Mouse (Mus musculus) thymus, adult 2 months (tissue): ENCODE data around the gene Ggcx. TPM values are rescaled to one million over a fixed set of nuclear protein-coding genes. Genes with fewer than 3 reads are reported as not detected.
"Not testable (repeated sequence)": the region's sequence is repeated elsewhere in the genome, so short reads cannot be mapped to it uniquely, and the experiment has no call there.

Experiments
- DNase-seq: peaks from one replicate; pipeline ENCODE4 v3.0.0; 2021
- H3K27ac ChIP-seq: fragments of 200-500 bp; 2 replicates; pipeline ENCODE4 v1.5.1; 2012; ENCODE audit warnings: low read length, control low read depth; ENCODE audit not compliant: control insufficient read depth, insufficient read depth
- H3K27me3 ChIP-seq: fragments of 200-500 bp; 2 replicates; pipeline ENCODE4 v1.6.1; 2012; ENCODE audit warnings: mild to moderate bottlenecking, low read length, moderate library complexity, mixed read lengths; ENCODE audit not compliant: control insufficient read depth, insufficient read depth
- H3K36me3 ChIP-seq: fragments of 200-500 bp; 2 replicates; pipeline ENCODE4 v1.6.1; 2012; ENCODE audit warnings: mild to moderate bottlenecking, low read length, moderate library complexity; ENCODE audit not compliant: control insufficient read depth, insufficient read depth
- H3K4me1 ChIP-seq: fragments of 200-500 bp; replicated peaks from 2 replicates; pipeline ENCODE4 v1.6.1; 2012; ENCODE audit warnings: low read length; ENCODE audit not compliant: control insufficient read depth, insufficient read depth
- H3K4me3 ChIP-seq: fragments of 200-500 bp; 2 replicates; pipeline ENCODE4 v1.5.1; 2012; ENCODE audit warnings: mild to moderate bottlenecking, low read length, control low read depth, moderate library complexity; ENCODE audit not compliant: control insufficient read depth, insufficient read depth
- CTCF ChIP-seq: fragments of 200-500 bp; IDR thresholded peaks from 2 replicates; pipeline ENCODE4 v1.5.1; 2012; ENCODE audit warnings: mild to moderate bottlenecking, control low read depth, low read length, moderate library complexity, borderline replicate concordance; ENCODE audit not compliant: control insufficient read depth, poor library complexity, insufficient read depth; ENCODE audit errors: extremely low read depth
- POLR2A ChIP-seq: fragments of 200-500 bp; IDR thresholded peaks from 2 replicates; pipeline ENCODE4 v1.6.1; 2012; ENCODE audit warnings: mild to moderate bottlenecking, low read length, control low read depth, moderate library complexity; ENCODE audit not compliant: control insufficient read depth, poor library complexity, insufficient read depth; ENCODE audit errors: extremely low read depth
- WGBS: fragments of 180-500 bp; shearing (Covaris S2); methylation state at CpG from one replicate; pipeline ENCODE4 v1.1.7; 2018; 5-methylcytosine and 5-hydroxymethylcytosine counted together
- polyA plus RNA-seq: library from polyadenylated mRNA; depleted of rRNA; stranded (reverse); fragments of >200 nt; gene quantifications from 2 replicates; pipeline ENCODE4 v1.2.3, GENCODE M21; 2012

Ggcx gene
- polyA plus RNA-seq, 1 experiment: 14.0 TPM

- no peak for DNase-seq
- no peak overlapping the region for H3K27ac ChIP-seq
These were observed 40.8 kb downstream of the Ggcx start for GRCm38 (mm10) chr6:72454833-72455373.

GRCm38 (mm10) chr6:72456567-72456966, 42.5 kb downstream of the Ggcx start:
- Histone ChIP-seq H3K36me3 (no peaks in the 10 kb centered on the region), H3K4me3 (no peak overlapping the region), H3K4me1 (no peaks in the 10 kb centered on the region), H3K27ac (no peak overlapping the region), H3K27me3 (no peaks in the 10 kb centered on the region)
- no peak for DNase-seq
- no peak for TF ChIP-seq POLR2A
- no peak for TF ChIP-seq CTCF
- WGBS: 90% methylated on average over 4 of the region's 4 CpGs

More at GRCm38 (mm10) chr6:72454833-72455373, 40.8 kb downstream of the Ggcx start:
- no peaks in the 10 kb centered on the region for H3K4me1 ChIP-seq
- no peak overlapping the region for H3K4me3 ChIP-seq
- no peaks in the 10 kb centered on the region for H3K36me3 ChIP-seq
- WGBS: 92% methylated on average over 7 of the region's 7 CpGs
- no peaks in the 10 kb centered on the region for H3K27me3 ChIP-seq
- TF ChIP-seq POLR2A (no peak), CTCF (no peak)

GRCm38 (mm10) chr6:72458418-72458817, 44.3 kb downstream of the Ggcx start:
- Histone ChIP-seq H3K27me3 (no peaks in the 10 kb centered on the region), H3K4me3 (no peak overlapping the region), H3K4me1 (no peaks in the 10 kb centered on the region), H3K36me3 (no peaks in the 10 kb centered on the region), H3K27ac (no peak overlapping the region)
- TF ChIP-seq POLR2A (no peak), CTCF (no peak)
- DNase-seq: no peak
- WGBS: 95% methylated on average over 7 of the region's 7 CpGs

GRCm38 (mm10) chr6:72458921-72459320, 44.8 kb downstream of the Ggcx start:
- no peak for DNase-seq
- 96% methylated on average over 5 of the region's 5 CpGs for WGBS
- no peaks in the 10 kb centered on the region for H3K36me3 ChIP-seq
- no peak overlapping the region for H3K27ac ChIP-seq
- H3K27me3 ChIP-seq: no peaks in the 10 kb centered on the region
- no peak for TF ChIP-seq POLR2A
- no peaks in the 10 kb centered on the region for H3K4me1 ChIP-seq
- no peak overlapping the region for H3K4me3 ChIP-seq

- Histone ChIP-seq H3K27me3 (no peaks in the 10 kb centered on the region), H3K4me3 (no peak overlapping the region), H3K27ac (no peak overlapping the region), H3K36me3 (no peaks in the 10 kb centered on the region), H3K4me1 (no peaks in the 10 kb centered on the region)
- 87% methylated on average over 9 of the region's 9 CpGs for WGBS
- DNase-seq: no peak
- TF ChIP-seq POLR2A (no peak), CTCF (no peak)
These were observed 46.1 kb downstream of the Ggcx start for GRCm38 (mm10) chr6:72460036-72460801.

GRCm38 (mm10) chr6:72462550-72463257, 48.6 kb downstream of the Ggcx start:
- WGBS: 95% methylated on average over 5 of the region's 5 CpGs
- not testable (repeated sequence) for H3K36me3 ChIP-seq

More at GRCm38 (mm10) chr6:72462550-72463257, 48.6 kb downstream of the Ggcx start:
- not testable (repeated sequence) for H3K4me1 ChIP-seq, H3K4me3 ChIP-seq, H3K27me3 ChIP-seq, DNase-seq, H3K27ac ChIP-seq
